Mouse (Mus musculus) liver, embryonic 13.5 days (tissue): ENCODE results near the gene Eci1. TPM values are rescaled to one million over a fixed set of nuclear protein-coding genes. Genes with fewer than 3 reads are reported as not detected.

ENCODE experiments used
- ATAC-seq: fragments of 200-750 bp; cut with Nextera tagmentation; 2 replicates; pipeline ENCODE4 v1.8.0; 2017; ENCODE audit warnings: low read depth, mild to moderate bottlenecking, moderate number of reproducible peaks, moderate library complexity
- DNase-seq: peaks from one replicate; pipeline ENCODE4 v3.0.0; 2022
- H3K27ac ChIP-seq: fragments of 300-500 bp; sonication (generic); 2 replicates; pipeline ENCODE4 v1.5.1; 2015; ENCODE audit warnings: moderate library complexity, mild to moderate bottlenecking, inconsistent platforms
- H3K27me3 ChIP-seq: fragments of 300-500 bp; sonication (generic); 2 replicates; pipeline ENCODE4 v1.6.1; 2015; ENCODE audit warnings: mild to moderate bottlenecking, inconsistent platforms
- H3K36me3 ChIP-seq: fragments of 300-500 bp; sonication (generic); 2 replicates; pipeline ENCODE4 v1.6.1; 2015; ENCODE audit warnings: mild to moderate bottlenecking, inconsistent platforms
- H3K4me1 ChIP-seq: fragments of 300-500 bp; sonication (generic); replicated peaks from 2 replicates; pipeline ENCODE4 v1.6.1; 2015; ENCODE audit warnings: inconsistent platforms
- H3K4me2 ChIP-seq: fragments of 300-500 bp; sonication (generic); 2 replicates; pipeline ENCODE4 v1.6.1; 2015; ENCODE audit warnings: inconsistent platforms, mild to moderate bottlenecking, moderate library complexity
- H3K4me3 ChIP-seq: fragments of 300-500 bp; sonication (generic); replicated peaks from 2 replicates; pipeline ENCODE4 v1.5.1; 2015; ENCODE audit warnings: mild to moderate bottlenecking, inconsistent platforms
- H3K9ac ChIP-seq: fragments of 300-500 bp; sonication (generic); 2 replicates; pipeline ENCODE4 v1.6.1; 2015; ENCODE audit warnings: mild to moderate bottlenecking, inconsistent platforms
- H3K9me3 ChIP-seq: fragments of 300-500 bp; sonication (generic); replicated peaks from 2 replicates; pipeline ENCODE4 v1.6.1; 2016; ENCODE audit warnings: inconsistent platforms
- WGBS: fragments of 180-500 bp; shearing (Covaris S2); methylation state at CpG from one replicate; pipeline ENCODE4 v1.1.7; 2015; ENCODE audit not compliant: insufficient replicate concordance; 5-methylcytosine and 5-hydroxymethylcytosine counted together
- polyA plus RNA-seq: library from polyadenylated mRNA; unstranded; fragments of >200 nt; fragmentation: Nextera tagmentation; extraction: Ambion mirVana; gene quantifications from 2 replicates; pipeline ENCODE4 v1.2.1, GENCODE M21; 2015

The Eci1 gene
- polyA plus RNA-seq, 1 experiment from 2014 or later = 94.4 TPM

- Histone ChIP-seq H3K9me3 (no peaks in the 10 kb centered on the region), H3K4me3 (no peak overlapping the region), H3K9ac (no peak overlapping the region), H3K27me3 (no peaks in the 10 kb centered on the region), H3K4me1 (peaks cover 14% of the 10 kb centered on the region), H3K36me3 (no peaks in the 10 kb centered on the region), H3K4me2 (no peak overlapping the region), H3K27ac (no peak overlapping the region)
- ATAC-seq (no peak; the same call in 1 of the 2 replicates), DNase-seq (peak; percentile 37)
- 44% methylated on average over 2 of the region's 2 CpGs for WGBS
Measured at GRCm38 (mm10) chr17:24461580-24461979, 35.1 kb downstream of the Eci1 start.

DNA sequence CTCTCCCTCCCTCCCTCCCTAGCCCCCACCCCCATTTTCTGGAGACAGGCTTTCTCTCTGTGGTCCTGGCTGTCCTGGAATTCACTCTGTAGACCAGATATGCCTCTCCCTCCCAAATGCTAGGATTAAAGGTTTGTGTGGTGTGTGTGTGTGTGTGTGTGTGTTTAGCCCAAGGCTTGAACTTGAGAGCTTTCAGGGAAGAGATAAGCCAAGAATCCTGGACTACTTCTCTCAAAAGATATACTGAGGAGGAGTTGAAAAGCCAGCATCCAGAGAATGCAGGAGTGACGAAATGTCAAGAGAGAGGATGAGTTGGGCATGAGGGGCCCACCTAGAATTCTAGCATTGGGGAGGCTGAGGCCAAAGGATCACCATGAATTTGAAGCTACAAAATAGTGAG is 36.5 kb downstream of the Eci1 start:
- Histone ChIP-seq H3K9me3 (no peaks in the 10 kb centered on the region), H3K27me3 (no peaks in the 10 kb centered on the region), H3K36me3 (no peaks in the 10 kb centered on the region), H3K4me3 (no peak overlapping the region), H3K4me2 (no peak overlapping the region), H3K27ac (no peak overlapping the region), H3K9ac (no peak overlapping the region), H3K4me1 (peaks cover 14% of the 10 kb centered on the region)
- WGBS = 80% methylated on average over 1 of the region's 1 CpGs
- DNase-seq (no peak), ATAC-seq (no peak)

- Histone ChIP-seq H3K4me3 (no peak overlapping the region), H3K4me1 (peaks cover 14% of the 10 kb centered on the region), H3K4me2 (no peak overlapping the region), H3K27me3 (no peaks in the 10 kb centered on the region), H3K9me3 (no peaks in the 10 kb centered on the region), H3K36me3 (no peaks in the 10 kb centered on the region), H3K9ac (no peak overlapping the region), H3K27ac (no peak overlapping the region)
- ATAC-seq (0 out of 2 replicates have a peak, but pooled peaks have one; percentile 39), DNase-seq (no peak)
- WGBS = 33% methylated on average over 6 of the region's 6 CpGs
Measured at GRCm38 (mm10) chr17:24463374-24464133, 37.1 kb downstream of the Eci1 start.

GRCm38 (mm10) chr17:24468636-24469246 is 42.3 kb downstream of the Eci1 start:
- Histone ChIP-seq H3K27ac (no peak overlapping the region), H3K9ac (no peak overlapping the region), H3K27me3 (no peaks in the 10 kb centered on the region), H3K9me3 (no peaks in the 10 kb centered on the region), H3K36me3 (peaks cover 25% of the 10 kb centered on the region), H3K4me2 (peak overlapping the region; percentile 14; the same call in 1 of the 2 replicates), H3K4me3 (peak overlapping the region; percentile 10; the same call in 1 of the 2 replicates), H3K4me1 (peaks cover 30% of the 10 kb centered on the region)
- ATAC-seq = no peak
- WGBS = 87% methylated on average over 5 of the region's 5 CpGs
- DNase-seq = no peak

- no peak for ATAC-seq
- H3K4me2 ChIP-seq = peak overlapping the region; percentile 97
- H3K27me3 ChIP-seq = no peaks in the 10 kb centered on the region
- H3K27ac ChIP-seq = peak overlapping the region; percentile 92
- peaks cover 31% of the 10 kb centered on the region for H3K36me3 ChIP-seq
- no peak for DNase-seq
- H3K9me3 ChIP-seq = no peaks in the 10 kb centered on the region
- 16% methylated on average over 7 of the region's 7 CpGs for WGBS
- peak overlapping the region; percentile 98 for H3K4me3 ChIP-seq
- peak overlapping the region; percentile 99 for H3K9ac ChIP-seq
- peaks cover 33% of the 10 kb centered on the region for H3K4me1 ChIP-seq
Measured at GRCm38 (mm10) chr17:24469336-24469909, 43.0 kb downstream of the Eci1 start.

GRCm38 (mm10) chr17:24469910-24470602 is 43.6 kb downstream of the Eci1 start, which contains the start of the genes E4f1 and Pgp:
TSS of gene E4f1 (minus strand) at chr17:24470313.
TSS of gene Pgp (plus strand) at chr17:24470392.
- DNase-seq (peak; percentile 99), ATAC-seq (peak; percentile 97)
- peak within 1 kb of the TSS; percentile 98 for H3K4me3 ChIP-seq
- H3K4me1 ChIP-seq = peaks cover 33% of the 10 kb centered on the region
- H3K9ac ChIP-seq = peak within 1 kb of the TSS; percentile 99
- no peaks in the 10 kb centered on the region for H3K27me3 ChIP-seq
- under 1% methylated on average over 64 of the region's 75 CpGs for WGBS
- peaks cover 38% of the 10 kb centered on the region for H3K36me3 ChIP-seq
- H3K9me3 ChIP-seq = no peaks in the 10 kb centered on the region
- H3K27ac ChIP-seq = peak within 1 kb of the TSS; percentile 92
- H3K4me2 ChIP-seq = peak within 1 kb of the TSS; percentile 97

DNA sequence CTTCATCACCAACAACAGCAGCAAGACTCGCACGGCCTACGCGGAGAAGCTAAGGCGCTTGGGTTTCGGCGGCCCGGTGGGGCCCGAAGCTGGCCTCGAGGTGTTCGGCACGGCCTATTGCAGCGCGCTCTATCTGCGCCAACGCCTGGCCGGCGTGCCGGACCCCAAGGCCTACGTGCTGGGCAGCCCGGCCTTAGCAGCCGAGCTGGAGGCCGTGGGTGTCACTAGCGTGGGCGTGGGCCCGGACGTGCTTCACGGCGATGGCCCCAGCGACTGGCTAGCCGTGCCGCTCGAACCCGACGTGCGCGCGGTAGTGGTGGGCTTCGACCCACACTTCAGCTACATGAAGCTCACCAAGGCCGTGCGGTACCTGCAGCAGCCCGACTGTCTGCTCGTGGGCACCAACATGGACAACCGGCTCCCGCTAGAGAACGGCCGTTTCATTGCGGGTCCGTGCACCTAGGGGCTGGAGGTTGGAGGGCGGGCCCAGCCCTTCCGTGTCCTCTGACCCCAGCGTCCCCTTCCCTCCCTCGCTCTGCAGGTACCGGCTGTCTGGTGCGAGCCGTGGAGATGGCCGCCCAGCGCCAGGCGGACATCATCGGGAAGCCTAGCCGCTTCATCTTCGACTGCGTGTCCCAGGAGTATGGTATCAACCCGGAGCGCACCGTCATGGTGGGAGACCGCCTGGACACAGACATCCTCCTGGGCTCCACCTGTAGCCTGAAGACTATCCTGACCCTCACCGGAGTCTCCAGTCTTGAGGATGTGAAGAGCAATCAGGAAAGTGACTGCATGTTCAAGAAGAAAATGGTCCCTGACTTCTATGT is 44.5 kb downstream of the Eci1 start:
- 1% methylated on average over 68 of the region's 68 CpGs for WGBS
- H3K4me1 ChIP-seq = peaks cover 38% of the 10 kb centered on the region
- H3K9me3 ChIP-seq = no peaks in the 10 kb centered on the region
- peak overlapping the region; percentile 98 for H3K4me3 ChIP-seq
- peak overlapping the region; percentile 92 for H3K27ac ChIP-seq
- H3K36me3 ChIP-seq = peaks cover 46% of the 10 kb centered on the region
- peak; percentile 47 for DNase-seq
- H3K9ac ChIP-seq = peak overlapping the region; percentile 99
- H3K4me2 ChIP-seq = peak overlapping the region; percentile 97
- peak; percentile 23 for ATAC-seq
- H3K27me3 ChIP-seq = no peaks in the 10 kb centered on the region

- Histone ChIP-seq H3K4me3 (peak overlapping the region; percentile 98), H3K27me3 (no peaks in the 10 kb centered on the region), H3K4me1 (peaks cover 46% of the 10 kb centered on the region), H3K36me3 (peaks cover 62% of the 10 kb centered on the region), H3K9me3 (no peaks in the 10 kb centered on the region), H3K27ac (peak overlapping the region; percentile 92), H3K9ac (peak overlapping the region; percentile 99), H3K4me2 (peak overlapping the region; percentile 97)
- ATAC-seq = no peak
- DNase-seq = no peak
- 84% methylated on average over 4 of the region's 4 CpGs for WGBS
Measured at GRCm38 (mm10) chr17:24472512-24472911, 46.1 kb downstream of the Eci1 start.

DNA sequence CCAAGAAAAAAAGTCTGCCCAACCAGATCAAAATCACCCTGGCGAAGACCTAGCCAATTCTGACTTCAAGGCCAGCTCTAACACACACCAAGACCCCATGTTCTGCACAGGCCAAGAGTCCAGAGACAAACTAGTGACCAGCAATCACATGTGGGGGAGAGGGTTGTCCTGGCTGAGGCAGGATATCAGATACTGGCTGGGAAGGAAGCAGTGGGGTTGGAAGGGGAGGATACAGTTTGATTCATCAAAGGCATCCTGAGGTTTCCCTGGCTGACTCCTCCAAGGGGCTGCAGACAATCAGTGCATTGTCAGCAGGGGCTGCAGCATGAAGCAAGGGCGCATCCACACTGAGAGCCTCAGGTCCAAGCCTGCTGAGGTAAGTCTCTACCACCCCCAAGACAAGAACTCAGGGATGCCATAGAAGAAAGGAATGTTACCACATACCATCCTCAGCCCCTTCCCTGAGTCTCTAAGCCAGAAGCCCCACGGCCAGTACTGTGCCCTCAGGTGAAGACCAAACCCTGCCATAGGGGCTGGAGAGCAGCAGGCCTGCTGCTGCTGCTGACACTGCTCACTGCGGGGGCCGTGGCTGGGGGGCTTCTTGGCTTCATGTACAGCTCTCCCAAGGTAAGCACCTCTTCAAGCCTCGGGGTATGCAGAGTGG is 47.3 kb downstream of the Eci1 start, which contains the start of gene Bricd5:
Gene Bricd5, plus strand, starts transcription at position 273 of the 664 bp plus-strand sequence.
- H3K4me2 ChIP-seq = peak within 1 kb of the TSS; percentile 97
- 71% methylated on average over 6 of the region's 6 CpGs for WGBS
- peak within 1 kb of the TSS; percentile 98 for H3K4me3 ChIP-seq
- ATAC-seq = no peak
- H3K27me3 ChIP-seq = no peaks in the 10 kb centered on the region
- H3K27ac ChIP-seq = peak within 1 kb of the TSS; percentile 92
- H3K9me3 ChIP-seq = no peaks in the 10 kb centered on the region
- peaks cover 55% of the 10 kb centered on the region for H3K4me1 ChIP-seq
- DNase-seq = no peak
- H3K36me3 ChIP-seq = peaks cover 68% of the 10 kb centered on the region
- H3K9ac ChIP-seq = peak within 1 kb of the TSS; percentile 99

GRCm38 (mm10) chr17:24474557-24474956 is 48.1 kb downstream of the Eci1 start:
- no peak overlapping the region for H3K4me3 ChIP-seq
- H3K27me3 ChIP-seq = no peaks in the 10 kb centered on the region
- no peak overlapping the region for H3K27ac ChIP-seq
- H3K9ac ChIP-seq = no peak overlapping the region
- 73% methylated on average over 5 of the region's 5 CpGs for WGBS
- no peak overlapping the region for H3K4me2 ChIP-seq
- no peaks in the 10 kb centered on the region for H3K9me3 ChIP-seq
- peaks cover 55% of the 10 kb centered on the region for H3K4me1 ChIP-seq
- H3K36me3 ChIP-seq = peaks cover 68% of the 10 kb centered on the region
- no peak for ATAC-seq
- DNase-seq = no peak
